Mouse (Mus musculus): ENCODE data around the gene Slc38a2.

The Slc38a2 gene

DNA sequence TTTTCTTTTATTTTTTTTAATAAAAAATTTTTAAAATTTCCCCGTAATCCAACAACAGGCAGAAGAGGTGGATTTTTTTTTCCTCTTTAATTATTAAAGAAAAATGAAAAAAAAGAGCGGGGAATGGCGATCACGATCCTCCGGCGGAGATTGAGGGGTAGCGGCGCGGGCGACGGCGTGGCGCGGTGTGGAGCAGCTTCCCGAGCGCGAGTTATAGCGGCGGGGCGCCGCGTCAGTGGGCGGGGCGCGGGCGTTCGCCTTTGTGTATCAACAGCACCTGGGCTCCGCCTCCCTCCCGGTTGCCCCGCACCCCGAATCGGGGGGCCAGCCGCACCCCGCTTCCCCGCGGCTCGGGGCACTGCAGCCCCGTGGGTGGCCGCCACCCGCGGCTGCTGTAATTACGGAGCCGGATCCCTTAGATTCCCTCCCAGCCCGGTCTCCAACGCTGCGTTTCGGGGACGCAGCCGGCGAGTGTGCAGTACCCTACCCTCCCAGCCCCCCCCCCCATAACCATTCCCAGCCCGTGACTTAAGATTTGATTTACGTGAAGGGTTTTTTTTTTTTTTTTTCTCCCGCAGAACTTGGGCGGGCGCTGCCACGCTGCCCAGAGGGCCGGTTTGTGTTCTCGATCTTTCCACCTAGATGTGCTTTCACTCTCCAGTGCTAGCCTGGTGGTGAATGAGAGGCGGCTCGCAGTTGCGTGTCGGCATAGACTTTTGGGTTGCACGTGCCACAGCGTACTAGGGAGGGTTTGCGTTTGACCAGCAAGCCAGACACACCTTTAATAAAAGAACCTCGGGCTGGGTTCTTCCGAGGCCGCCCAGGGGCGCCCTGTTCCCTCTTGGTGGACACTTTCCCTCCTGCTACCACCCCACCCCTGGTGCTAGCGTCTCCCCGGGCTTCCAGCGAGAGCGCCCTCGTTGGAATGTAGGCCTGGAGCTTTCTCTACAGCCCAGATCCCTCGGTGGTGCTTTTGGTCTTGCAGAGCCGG is at the start of gene Slc38a2:
Slc38a2 (minus strand) TSS at position 210 of the 991 bp plus-strand sequence.
- peak; percentile 92 for DNase-seq (ENCODE audit: low read depth, low spot score)

DNA sequence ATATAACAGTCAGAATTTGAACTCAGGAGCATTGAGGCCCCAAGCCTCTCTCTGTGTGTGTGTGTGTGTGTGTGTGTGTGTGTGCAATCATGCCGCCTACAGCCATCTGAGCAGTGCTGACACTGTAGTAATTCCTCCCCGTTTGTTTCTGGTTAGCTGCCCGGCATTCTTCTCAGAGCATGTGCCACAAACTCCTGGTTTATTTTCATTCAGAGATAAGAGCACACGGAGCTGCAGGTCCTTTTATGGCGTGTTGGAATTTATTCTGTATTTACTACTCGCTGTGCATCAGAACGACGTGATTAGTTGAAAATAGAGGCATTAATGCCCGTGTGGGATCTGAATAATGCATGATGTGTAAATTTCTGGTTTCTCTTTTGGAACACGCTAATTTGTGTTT is 49.6 kb upstream of the Slc38a2 start:
- no peak for DNase-seq (ENCODE audit: low read depth, low spot score)

DNA sequence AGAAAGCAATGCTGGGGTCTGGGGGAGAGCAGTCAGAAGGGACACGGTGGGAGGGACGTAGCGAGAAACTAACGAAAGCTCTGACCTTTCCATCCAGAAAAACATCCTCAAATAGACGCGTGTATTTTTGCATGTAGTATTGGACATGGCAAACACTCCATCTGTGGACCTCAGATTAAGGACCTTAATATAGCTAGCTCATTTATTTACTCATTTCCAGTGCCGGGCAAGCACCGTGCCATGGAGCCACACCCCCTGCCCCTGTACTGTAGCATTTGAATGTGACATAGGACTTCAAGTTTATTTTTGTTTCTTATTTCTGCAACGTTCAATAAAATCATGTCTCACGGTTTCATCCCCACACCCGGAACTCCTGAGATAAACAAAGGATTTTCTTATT is 48.0 kb upstream of the Slc38a2 start:
- no peak for DNase-seq (ENCODE audit: low read depth, low spot score)

DNA sequence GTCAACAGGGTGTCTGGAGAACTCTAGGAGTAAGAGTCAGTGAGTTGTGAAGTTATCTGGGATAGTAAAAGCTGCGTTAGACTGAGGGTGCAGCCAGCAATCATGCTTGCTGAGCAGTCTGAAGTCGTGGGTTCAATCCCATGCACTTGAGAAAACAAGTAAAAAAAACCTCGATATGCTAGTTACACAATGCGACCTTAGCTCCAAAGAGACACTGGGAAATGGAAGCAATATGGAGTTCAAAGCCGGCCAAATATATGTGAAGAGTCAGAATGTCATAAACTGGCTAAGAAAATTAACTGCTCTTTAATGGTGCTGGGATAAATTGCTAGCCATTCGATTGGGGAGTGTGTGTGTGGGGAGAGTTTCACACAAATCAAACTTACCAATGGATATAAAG is 47.5 kb upstream of the Slc38a2 start:
- no peak for DNase-seq (ENCODE audit: low read depth, low spot score)

DNA sequence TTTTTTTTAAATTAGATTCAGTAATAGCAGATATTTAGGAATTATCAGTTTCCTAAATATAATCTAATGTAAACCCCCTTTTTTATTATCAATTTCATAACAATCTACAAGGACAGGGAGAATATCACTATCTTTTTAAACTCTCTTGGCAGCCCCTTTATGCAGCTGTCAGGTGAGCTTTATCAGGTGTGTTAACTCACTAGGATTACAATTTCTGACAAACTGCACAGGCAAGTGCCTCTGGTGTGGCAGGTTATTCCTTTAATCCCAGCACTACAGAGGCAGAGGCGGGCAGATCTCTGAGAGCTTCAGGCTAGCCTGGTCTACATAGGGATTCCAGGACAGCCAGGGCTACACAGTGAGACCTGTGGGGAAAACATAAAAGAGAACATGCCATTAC is 45.8 kb upstream of the Slc38a2 start:
- DNase-seq (ENCODE audit: low read depth, low spot score) = no peak

DNA sequence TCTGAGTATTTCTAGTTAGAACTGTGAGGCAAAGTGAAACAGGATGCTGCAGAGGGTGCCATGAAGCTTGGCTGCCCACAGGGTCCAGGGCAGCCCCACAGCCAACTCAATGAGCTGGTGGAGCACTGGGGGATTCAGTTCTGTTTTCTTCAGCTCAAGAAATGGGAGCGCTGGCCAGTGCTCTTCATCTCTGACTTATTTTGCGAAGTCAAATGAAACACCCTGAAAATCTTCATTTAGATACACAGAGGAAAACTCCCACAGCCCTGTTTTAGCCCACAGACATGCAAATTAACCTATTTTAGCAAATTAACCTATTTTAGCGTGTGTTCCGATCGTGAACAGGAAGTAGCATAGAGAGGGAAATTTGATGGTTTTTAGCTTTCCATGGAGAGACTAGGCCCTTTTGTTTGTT is 45.4 kb upstream of the Slc38a2 start:
- DNase-seq (ENCODE audit: low read depth, low spot score) = peak; percentile 89

DNA sequence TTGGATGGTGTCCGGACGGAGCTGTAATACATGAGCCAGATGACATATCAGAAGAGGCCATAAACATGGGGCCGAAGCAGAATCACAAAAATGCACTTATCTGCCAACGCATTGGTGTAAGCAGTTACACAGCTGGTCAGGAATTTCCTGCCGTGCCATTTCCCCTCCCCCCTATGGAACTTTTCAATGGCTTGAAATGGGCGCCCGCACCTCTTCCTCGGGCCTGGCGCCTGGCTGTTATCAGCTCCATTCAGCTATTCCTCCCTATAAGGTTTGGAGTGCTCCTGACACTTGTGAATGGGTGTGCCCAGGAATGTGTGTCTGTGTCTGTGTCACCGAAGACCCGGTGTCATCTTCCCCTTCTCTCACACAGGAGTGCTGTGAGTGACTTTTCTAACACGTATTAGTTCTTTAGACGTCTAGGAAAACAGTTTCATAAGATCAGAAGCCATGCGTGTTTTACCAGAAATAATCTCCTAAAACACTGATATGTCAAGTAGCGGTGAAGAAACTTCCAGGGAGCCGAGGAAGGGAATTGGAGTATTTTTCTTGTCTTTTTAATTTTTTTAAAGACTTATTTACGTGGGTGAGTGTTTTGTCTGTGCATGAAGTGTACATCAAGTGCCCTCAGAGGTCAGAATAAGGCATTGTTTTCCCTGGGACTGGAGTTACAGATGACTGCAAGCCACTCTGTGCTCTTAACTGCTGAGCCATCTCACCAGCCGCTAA is 44.8 kb upstream of the Slc38a2 start:
- DNase-seq (ENCODE audit: low read depth, low spot score) = no peak

DNA sequence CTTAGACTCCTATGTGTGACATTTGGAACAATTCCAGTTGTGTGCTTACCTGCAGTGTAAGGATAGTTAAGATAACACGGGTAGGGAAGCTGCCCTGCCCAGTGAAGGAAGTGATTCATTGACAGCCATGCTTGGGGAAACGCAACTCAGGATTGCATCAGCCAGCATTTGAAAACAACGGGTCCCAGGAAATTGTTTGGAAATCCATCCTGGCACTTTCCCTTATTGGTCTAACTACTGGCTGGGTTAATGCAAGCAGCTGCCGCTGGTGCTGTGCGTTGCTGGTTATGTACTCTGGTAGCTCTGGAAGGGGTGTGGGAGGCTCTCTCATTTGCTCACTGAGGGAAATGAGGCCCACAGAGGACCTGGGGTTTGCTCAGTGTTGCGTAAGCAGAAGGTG is 43.7 kb upstream of the Slc38a2 start:
- no peak for DNase-seq (ENCODE audit: low read depth, low spot score)

DNA sequence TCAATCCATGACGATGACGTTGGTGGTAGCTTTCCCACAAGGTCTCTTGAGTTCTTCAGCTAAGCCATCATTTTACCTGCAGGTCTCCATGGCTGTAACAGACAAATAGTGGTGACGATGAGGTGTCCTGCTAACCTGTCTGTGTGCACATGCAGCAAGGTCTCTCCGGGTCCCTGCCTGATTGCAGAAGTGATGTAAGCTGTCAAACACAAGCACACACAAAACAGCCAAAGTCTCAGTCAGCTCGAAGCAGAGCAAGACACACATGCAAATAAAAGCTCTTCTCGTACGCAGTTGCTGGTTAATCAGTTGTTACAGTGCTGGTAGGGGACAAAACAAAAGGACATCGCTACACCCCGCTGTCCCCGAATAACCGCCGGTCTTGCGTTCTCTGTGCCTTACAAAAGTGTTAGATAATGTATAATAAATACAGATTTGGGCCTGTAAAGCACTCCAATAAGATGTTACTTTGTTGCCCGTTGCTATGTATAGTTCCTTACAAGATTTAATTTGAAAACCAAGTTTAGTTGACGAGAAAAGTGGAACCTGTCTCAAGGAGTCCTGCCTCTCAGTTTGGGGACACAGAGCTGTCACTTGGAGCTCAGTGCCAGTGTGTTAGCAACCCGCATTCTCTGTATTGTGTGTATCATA is 43.2 kb upstream of the Slc38a2 start:
- no peak for DNase-seq (ENCODE audit: low read depth, low spot score)

DNA sequence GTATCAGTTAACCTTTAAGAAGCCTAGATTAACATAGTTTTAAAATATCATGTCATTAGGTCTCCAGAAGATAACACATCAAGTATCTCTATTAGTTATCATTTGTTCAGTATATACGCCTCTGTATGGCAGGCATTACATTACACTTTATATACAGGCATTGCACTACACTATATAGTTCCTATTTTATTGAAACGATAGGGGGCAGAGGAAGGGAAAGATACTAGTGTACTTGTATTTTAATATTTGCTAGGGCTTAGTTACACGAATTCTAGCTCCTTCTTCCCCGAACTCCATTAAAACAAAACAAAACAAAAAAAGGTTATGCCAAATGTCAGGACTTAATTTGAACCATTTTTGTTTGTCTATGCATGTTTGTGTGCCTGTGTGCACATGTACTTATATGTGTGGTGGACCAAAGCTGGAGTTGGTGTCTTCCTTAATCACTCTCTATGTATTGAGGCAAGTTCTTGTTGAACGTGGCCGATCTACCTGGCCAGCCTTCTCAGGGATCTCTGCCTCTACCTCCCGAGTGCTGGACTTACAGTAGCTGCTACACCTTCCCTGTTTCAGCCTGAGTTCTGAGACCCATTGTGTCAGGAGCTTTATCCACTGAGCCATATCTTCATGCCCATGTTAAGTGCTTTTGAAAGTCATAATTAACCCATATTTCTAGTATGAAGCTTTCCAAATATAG is 41.5 kb upstream of the Slc38a2 start:
- DNase-seq (ENCODE audit: low read depth, low spot score) = no peak

DNA sequence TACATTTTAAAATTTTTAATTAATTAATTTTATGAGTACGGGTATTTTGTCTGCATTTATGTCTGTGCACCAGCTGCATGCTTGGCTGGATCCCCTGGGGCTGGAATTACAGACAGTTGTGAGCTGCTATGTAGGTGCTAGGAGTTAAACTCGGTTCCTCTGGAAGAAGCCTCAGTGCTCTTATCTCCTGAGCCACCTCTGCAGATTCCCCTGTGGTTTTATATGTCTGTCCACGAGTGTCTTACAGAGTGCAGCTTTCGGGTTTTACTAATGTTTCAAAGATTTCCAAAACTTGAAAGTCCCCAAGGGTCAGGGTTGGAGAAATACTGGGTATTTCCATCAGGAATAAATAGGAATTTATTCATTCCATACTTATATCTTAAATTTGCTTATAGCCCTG is 40.6 kb upstream of the Slc38a2 start:
- DNase-seq (ENCODE audit: low read depth, low spot score) = no peak

DNA sequence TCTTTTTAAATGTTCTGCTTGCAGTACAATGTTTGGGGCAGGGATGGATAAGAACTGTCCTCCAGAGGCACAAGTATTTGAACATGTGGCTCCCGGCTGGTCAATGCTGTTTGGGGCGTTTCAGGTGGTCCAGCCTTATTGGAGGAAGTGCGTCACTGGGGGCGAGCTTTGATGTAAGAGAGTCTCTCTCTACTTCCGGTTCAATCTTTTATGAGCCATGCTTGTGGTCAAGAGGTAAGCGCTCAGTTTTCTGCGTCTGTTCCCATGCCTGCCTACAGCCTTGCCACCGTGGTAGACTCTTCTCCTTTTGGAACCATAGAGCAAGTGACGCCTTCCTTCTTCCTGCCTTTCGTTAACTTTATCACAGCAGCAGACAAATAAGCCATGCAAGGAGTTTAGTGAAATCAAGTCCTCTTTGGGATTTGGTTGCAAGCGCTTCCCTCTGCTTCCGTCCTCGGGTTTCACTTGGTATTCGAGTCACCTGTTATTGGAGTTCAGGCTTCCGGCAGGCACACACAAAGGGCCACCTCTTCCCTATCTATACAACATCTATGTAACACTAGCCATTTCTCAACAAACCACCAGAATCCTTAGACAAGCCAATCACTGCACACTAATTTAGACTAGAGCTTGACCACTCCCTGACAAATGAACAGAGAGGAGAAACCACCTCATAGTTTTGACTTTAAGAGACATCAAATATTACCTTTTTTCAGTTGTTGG is 37.3 kb upstream of the Slc38a2 start:
- DNase-seq (ENCODE audit: low read depth, low spot score) = no peak

DNA sequence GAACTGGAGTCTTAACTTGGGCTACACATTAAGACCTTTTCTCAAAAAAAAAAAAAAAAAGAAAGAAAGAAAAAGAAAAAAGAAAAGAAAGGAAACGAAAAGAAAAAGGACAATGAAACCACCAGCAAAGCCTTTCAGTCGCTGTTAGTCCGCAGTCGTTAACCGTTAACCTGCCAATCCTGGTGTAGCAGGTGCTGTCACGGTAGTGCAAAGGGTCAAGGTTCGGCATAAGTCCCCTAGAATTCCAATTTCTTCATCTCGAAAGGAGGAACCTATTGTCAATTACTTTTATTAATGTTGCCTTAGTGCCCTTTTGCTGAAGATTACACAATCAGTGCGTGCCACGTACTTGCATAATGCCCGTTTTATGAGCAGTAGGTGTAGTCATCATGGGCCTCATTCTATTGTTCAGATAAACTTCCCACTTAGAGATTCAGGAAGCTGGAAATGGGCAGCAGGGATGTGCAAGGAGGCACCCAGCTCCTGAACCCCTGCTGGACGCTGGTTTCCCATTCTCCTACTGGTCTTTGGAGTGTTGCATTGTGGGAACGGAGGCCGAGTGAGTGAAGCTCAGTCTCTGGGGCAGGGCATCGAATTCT is 36.1 kb upstream of the Slc38a2 start:
- no peak for DNase-seq (ENCODE audit: low read depth, low spot score)

DNA sequence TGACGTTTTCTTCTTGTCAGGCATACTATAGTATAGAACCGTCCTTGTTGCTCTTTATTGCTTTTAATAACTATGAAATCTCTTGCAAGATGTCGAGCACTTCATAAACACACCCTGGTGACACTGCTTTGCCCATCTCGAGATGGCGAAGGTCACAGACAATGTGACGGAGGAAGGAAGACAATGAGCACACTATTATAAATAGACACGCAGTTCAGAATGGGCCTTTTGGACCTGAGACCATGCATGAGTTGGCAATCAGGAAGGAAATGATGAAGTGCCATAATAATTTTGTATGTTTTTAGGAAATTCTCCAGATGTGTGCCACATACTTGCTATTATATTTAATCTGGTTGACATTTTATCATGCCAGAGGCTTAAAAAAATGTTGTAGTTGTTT is 34.9 kb upstream of the Slc38a2 start:
- DNase-seq (ENCODE audit: low read depth, low spot score) = no peak

DNA sequence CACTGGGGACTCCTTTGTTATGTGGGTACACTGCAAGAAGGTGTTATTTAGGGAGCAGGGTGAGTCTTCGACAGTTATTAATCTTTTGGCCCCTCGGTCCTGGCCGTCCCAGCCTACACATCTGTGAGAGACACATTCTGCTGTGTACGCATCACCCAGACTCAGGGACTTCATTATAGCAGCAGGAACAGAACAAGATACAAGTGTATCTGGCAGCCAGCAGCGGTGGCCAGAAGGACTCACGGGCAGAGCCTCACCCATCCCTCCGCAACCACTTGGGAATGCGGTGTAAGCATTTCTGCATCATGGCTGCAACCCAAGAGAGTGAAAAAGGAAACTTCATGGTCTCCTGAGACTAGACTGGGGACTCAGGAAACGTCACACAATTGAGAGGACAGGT is 30.9 kb upstream of the Slc38a2 start:
- no peak for DNase-seq (ENCODE audit: low read depth, low spot score)

DNA sequence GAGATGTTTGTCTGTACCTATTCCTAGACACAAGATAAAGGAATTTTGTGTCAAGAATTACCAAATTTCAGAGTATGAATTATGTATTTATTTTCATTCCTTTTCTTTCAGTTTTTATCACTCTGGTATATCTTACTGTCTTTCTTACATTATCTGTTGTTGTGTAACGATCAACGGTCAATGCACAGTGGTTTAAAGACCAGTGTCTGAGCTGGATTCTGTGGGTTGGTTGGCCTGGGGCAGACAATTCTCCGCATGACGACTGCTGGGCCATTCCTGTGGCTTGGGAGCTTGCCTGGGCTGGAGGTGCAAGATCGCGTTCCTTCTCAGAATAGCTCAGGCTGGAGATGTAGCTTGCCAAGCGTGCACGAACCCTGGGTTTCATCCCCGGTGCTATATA is 30.3 kb upstream of the Slc38a2 start:
- no peak for DNase-seq (ENCODE audit: low read depth, low spot score)

DNA sequence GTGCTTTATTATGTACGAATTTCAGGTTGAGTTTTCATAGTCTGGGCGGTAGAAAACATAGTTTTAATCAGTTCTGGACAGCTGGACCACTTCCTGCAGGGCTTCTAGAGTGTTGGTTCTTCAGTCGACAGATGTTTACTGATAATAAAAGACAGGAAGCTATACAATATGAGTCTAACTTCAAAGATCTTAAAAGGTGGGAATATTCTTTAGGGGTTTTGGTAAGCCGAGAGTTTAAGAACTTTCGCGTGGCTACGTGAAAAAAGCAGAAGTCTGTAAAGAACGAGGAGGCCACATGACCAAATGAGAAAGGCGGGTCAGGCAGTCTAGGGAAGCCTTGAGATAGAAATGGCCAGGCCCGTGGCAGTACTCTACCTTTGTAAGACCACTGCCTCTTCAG is 29.5 kb upstream of the Slc38a2 start:
- DNase-seq (ENCODE audit: low read depth, low spot score) = no peak

DNA sequence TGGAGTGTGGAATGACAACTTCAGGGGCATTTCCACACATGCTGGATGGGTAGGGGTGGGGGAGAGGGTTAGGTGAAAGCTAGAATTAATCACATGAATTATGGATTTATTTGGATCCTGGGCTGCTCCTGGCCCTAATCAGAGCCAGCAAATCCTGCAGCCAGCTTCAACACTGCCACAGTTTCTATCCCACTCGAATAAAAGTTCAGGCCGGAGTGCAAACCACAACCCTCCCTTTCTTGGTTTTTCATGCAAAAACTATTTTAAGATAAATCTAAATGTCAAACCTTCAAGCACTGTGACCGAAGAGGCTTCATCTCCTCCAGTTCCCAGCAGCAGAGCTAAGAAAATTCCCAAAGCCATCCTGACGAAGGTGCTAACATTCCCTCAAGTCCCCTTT is 28.8 kb upstream of the Slc38a2 start:
- DNase-seq (ENCODE audit: low read depth, low spot score) = no peak

DNA sequence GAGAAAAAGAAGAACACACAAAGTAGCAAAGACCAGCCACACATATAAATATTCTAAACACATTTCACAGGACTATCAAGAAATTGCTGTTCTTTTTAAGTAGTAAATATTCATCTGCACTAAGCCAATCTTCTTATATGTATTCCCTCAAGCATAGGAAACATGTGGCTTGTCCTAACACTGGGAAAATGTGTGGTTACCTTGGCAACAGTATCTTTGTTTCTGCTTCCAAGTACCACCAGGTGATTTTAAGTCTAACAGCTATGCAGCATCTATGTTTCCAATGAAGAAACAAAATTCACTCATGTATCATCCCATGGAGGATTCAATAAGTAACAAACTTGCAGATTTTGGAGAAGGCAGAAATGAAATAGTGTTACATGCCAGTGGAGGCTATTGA is 25.0 kb upstream of the Slc38a2 start:
- DNase-seq (ENCODE audit: low read depth, low spot score) = no peak

DNA sequence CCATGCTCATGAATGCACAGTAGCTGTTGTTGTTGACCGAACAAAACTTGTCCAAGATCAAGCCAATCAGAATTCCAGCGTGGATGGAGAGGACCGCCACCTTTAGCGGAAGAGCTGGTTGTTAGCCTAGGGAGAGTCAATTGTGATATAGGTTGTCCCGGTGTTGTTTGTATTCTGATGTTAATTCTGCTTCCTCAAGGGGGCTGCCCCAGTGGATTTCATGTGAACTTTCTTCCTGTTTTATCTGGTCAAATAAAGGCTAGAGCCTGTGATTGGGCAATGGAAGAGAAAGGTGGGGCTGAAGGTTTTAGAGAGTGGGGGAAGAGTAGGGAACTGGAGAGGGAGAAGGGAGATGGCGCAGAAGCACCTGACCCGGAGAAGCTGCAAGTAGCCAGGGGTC is 22.7 kb upstream of the Slc38a2 start:
- no peak for DNase-seq (ENCODE audit: low read depth, low spot score)

DNA sequence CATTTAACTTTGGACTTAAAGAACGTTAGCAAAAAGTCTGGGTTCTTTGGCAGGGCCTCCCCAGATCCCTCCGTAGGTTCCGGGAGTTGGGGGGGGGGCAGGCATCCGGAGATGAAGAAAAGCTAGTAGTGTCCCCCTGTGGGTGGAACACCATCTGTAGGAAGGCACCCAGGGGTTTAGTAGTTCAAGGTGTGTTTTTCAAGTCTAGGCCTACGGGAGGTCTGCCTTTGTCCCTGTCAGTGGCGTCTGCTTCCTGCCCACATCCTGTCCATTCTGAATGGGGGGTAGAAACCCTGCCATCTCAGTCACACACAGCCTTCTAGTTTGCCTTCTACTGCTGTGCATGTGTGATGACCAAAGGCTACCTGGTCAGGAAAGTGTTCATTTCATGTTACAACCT is 20.6 kb upstream of the Slc38a2 start:
- DNase-seq (ENCODE audit: low read depth, low spot score) = no peak
